Mouse (Mus musculus): Measurements from ENCODE around the gene Wiz.

GRCm38 (mm10) chr17:32354211-32354610, 35.0 kb downstream of the Wiz start:
- no peak for TF ChIP-seq POLR2A (IDR thresholded peaks at IDR 0.05; ENCODE audit: borderline replicate concordance, insufficient read depth, low read length)
- TF ChIP-seq CTCF (IDR thresholded peaks at IDR 0.05; ENCODE audit: borderline replicate concordance, insufficient read depth, low read depth, low read length) = no peak
